Mouse (Mus musculus) embryonic facial prominence, embryonic 12.5 days (tissue): ENCODE results near the gene Gdf10. TPM values are rescaled to one million over a fixed set of nuclear protein-coding genes. Genes with fewer than 3 reads are reported as not detected.

Source experiments
- ATAC-seq: fragments of 200-750 bp; cut with Nextera tagmentation; 2 replicates; pipeline ENCODE4 v1.8.0; 2017; ENCODE audit not compliant: insufficient number of reproducible peaks, insufficient read depth, low FRiP score, low TSS enrichment
- H3K27ac ChIP-seq: fragments of 300-500 bp; sonication (generic); 2 replicates; pipeline ENCODE4 v1.5.1; 2016; ENCODE audit warnings: mild to moderate bottlenecking
- H3K27me3 ChIP-seq: fragments of 300-500 bp; sonication (generic); 2 replicates; pipeline ENCODE4 v1.6.1; 2016; ENCODE audit warnings: mild to moderate bottlenecking, moderate library complexity
- H3K36me3 ChIP-seq: fragments of 300-500 bp; sonication (generic); 2 replicates; pipeline ENCODE4 v1.6.1; 2016; ENCODE audit warnings: mild to moderate bottlenecking
- H3K4me1 ChIP-seq: fragments of 300-500 bp; sonication (generic); 2 replicates; pipeline ENCODE4 v1.6.1; 2016
- H3K4me2 ChIP-seq: fragments of 300-500 bp; sonication (generic); replicated peaks from 2 replicates; pipeline ENCODE4 v1.6.1; 2016; ENCODE audit warnings: mild to moderate bottlenecking, moderate library complexity
- H3K4me3 ChIP-seq: fragments of 300-500 bp; sonication (generic); 2 replicates; pipeline ENCODE4 v1.5.1; 2016; ENCODE audit warnings: mild to moderate bottlenecking
- H3K9ac ChIP-seq: fragments of 300-500 bp; sonication (generic); 2 replicates; pipeline ENCODE4 v1.6.1; 2016; ENCODE audit warnings: mild to moderate bottlenecking, moderate library complexity
- H3K9me3 ChIP-seq: fragments of 300-500 bp; sonication (generic); 2 replicates; pipeline ENCODE4 v1.6.1; 2016; ENCODE audit warnings: mild to moderate bottlenecking, moderate library complexity
- WGBS: fragments of 180-500 bp; shearing (Covaris S2); methylation state at CpG from one replicate; pipeline ENCODE4 v1.1.7; 2016; 5-methylcytosine and 5-hydroxymethylcytosine counted together
- polyA plus RNA-seq: library from polyadenylated mRNA; unstranded; fragments of >200 nt; fragmentation: Nextera tagmentation; extraction: Ambion mirVana; gene quantifications from 2 replicates; pipeline ENCODE4 v1.2.1, GENCODE M21; 2016

Gene Gdf10
- polyA plus RNA-seq, 1 experiment from 2014 or later, result 20.6 TPM

DNA sequence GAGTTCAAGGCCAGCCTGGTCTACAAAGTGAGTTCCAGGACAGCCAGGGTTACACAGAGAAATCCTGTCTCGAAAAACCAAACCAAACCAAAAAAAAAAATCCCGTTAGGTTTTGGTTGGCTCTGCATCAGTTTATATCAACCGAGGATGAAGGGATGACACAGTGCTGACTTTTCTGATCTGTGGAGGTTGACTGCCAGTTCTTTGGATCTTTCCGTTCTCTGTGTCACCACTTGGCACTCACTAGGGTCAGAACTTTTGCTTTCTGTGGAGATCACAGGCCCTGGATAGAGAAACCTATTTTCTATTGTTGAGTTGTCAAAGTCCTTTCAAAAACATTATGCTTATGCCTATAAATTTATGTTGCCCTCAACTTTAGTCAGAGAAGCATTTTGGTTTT is 20.6 kb upstream of the Gdf10 start:
- ATAC-seq, result no peak
- Histone ChIP-seq H3K9ac (no peak overlapping the region), H3K36me3 (no peaks in the 10 kb centered on the region), H3K4me2 (no peak overlapping the region), H3K27ac (no peak overlapping the region), H3K4me1 (no peaks in the 10 kb centered on the region), H3K27me3 (no peaks in the 10 kb centered on the region), H3K9me3 (no peaks in the 10 kb centered on the region), H3K4me3 (no peak overlapping the region)
- 87% methylated on average over 4 of the region's 4 CpGs for WGBS

DNA sequence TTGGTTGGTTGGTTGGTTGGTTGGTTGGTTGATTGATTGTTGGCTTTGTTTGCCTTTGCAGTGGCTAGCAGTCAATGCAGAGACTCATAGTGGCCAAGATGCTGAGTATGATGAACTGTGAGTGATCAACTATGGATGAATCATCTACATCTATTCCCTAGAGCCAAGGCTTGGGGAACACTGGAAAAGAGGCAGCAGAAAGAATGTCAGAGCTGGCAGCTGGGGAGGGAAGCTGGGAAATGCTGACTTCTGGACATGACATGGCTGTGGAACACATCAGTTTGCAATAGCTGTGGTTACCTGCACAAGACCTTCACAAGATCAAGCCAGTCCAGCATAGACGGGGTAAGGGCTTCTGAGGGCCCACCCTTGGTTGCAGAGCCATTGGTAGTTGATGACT is 20.2 kb upstream of the Gdf10 start:
- Histone ChIP-seq H3K4me2 (no peak overlapping the region), H3K27ac (no peak overlapping the region), H3K4me1 (no peaks in the 10 kb centered on the region), H3K27me3 (no peaks in the 10 kb centered on the region), H3K9me3 (no peaks in the 10 kb centered on the region), H3K36me3 (no peaks in the 10 kb centered on the region), H3K9ac (no peak overlapping the region), H3K4me3 (no peak overlapping the region)
- 91% methylated on average over 1 of the region's 1 CpGs for WGBS
- no peak for ATAC-seq

DNA sequence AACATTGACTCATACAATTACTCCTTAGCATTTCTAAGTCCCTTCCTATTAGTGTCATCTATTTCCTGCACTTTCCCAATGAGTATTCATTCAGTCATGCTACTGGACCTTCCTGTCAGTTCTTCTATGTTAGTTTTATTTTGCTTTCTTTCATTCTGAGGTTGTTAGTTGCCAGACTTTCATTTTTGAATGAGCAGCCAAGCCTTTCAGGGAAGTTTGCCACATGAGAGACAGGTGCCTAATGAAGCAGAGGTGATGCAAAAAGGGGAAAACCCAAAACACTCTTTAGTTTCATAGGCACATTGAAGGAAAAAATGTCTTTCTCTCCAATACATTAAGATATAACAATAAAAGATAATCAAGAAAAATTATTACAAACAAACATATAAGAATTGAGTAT is 18.5 kb upstream of the Gdf10 start:
- Histone ChIP-seq H3K4me3 (no peak overlapping the region), H3K27ac (no peak overlapping the region), H3K36me3 (no peaks in the 10 kb centered on the region), H3K4me2 (no peak overlapping the region), H3K27me3 (no peaks in the 10 kb centered on the region), H3K4me1 (no peaks in the 10 kb centered on the region), H3K9me3 (no peaks in the 10 kb centered on the region), H3K9ac (no peak overlapping the region)
- ATAC-seq, result no peak

- ATAC-seq, result no peak
- no peak overlapping the region for H3K9ac ChIP-seq
These were observed 9.7 kb upstream of the Gdf10 start for GRCm38 (mm10) chr14:33913727-33914126.

GRCm38 (mm10) chr14:33914206-33914605 is 9.2 kb upstream of the Gdf10 start:
- Histone ChIP-seq H3K27me3 (peaks cover 21% of the 10 kb centered on the region), H3K9ac (no peak overlapping the region)
- WGBS, result 88% methylated on average over 9 of the region's 9 CpGs

More at GRCm38 (mm10) chr14:33913727-33914126, 9.7 kb upstream of the Gdf10 start:
- Histone ChIP-seq H3K27me3 (peaks cover 18% of the 10 kb centered on the region), H3K36me3 (no peaks in the 10 kb centered on the region), H3K9me3 (no peaks in the 10 kb centered on the region), H3K27ac (no peak overlapping the region), H3K4me1 (peaks cover 5% of the 10 kb centered on the region; the same call in 1 of the 2 replicates), H3K4me3 (no peak overlapping the region), H3K4me2 (no peak overlapping the region)
- WGBS, result 22% methylated on average over 3 of the region's 3 CpGs

GRCm38 (mm10) chr14:33920727-33921559 is 2.4 kb upstream of the Gdf10 start:
- H3K4me3 ChIP-seq, result no peak overlapping the region
- H3K9ac ChIP-seq, result no peak overlapping the region
- H3K4me2 ChIP-seq, result no peak overlapping the region
- H3K27me3 ChIP-seq, result peaks cover 72% of the 10 kb centered on the region
- ATAC-seq, result no peak
- no peaks in the 10 kb centered on the region for H3K9me3 ChIP-seq
- WGBS, result 18% methylated on average over 14 of the region's 14 CpGs
- no peak overlapping the region for H3K27ac ChIP-seq
- H3K36me3 ChIP-seq, result no peaks in the 10 kb centered on the region
- peaks cover 19% of the 10 kb centered on the region; the same call in 1 of the 2 replicates for H3K4me1 ChIP-seq

More at GRCm38 (mm10) chr14:33914206-33914605, 9.2 kb upstream of the Gdf10 start:
- Histone ChIP-seq H3K4me3 (no peak overlapping the region), H3K36me3 (no peaks in the 10 kb centered on the region), H3K9me3 (no peaks in the 10 kb centered on the region), H3K4me2 (no peak overlapping the region), H3K27ac (no peak overlapping the region), H3K4me1 (peaks cover 8% of the 10 kb centered on the region; the same call in 1 of the 2 replicates)
- no peak for ATAC-seq

- no peak overlapping the region; the same call in 1 of the 2 replicates for H3K27ac ChIP-seq
- no peaks in the 10 kb centered on the region for H3K9me3 ChIP-seq
- no peaks in the 10 kb centered on the region for H3K36me3 ChIP-seq
- H3K9ac ChIP-seq, result no peak overlapping the region
- peaks cover 84% of the 10 kb centered on the region for H3K27me3 ChIP-seq
- whole genome bisulfite sequencing, result 7% methylated on average over 8 of the region's 8 CpGs
- no peak for ATAC-seq
- peak overlapping the region; percentile 99 for H3K4me2 ChIP-seq
- H3K4me1 ChIP-seq, result peaks cover 19% of the 10 kb centered on the region; the same call in 1 of the 2 replicates
- peak overlapping the region; percentile 62 for H3K4me3 ChIP-seq
These were observed 618 bp upstream of the Gdf10 start for GRCm38 (mm10) chr14:33922771-33923167.

DNA sequence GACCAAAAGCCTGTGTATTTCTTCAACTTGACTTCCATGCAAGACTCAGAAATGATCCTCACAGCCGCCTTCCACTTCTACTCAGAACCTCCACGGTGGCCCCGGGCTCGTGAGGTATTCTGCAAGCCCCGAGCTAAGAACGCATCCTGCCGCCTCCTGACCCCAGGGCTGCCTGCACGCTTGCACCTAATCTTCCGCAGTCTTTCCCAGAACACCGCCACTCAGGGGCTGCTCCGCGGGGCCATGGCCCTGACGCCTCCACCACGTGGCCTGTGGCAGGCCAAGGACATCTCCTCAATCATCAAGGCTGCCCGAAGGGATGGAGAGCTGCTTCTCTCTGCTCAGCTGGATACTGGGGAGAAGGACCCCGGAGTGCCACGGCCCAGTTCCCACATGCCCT is 8.5 kb downstream of the Gdf10 start:
- Histone ChIP-seq H3K4me3 (no peak overlapping the region), H3K9ac (no peak overlapping the region), H3K4me2 (no peak overlapping the region), H3K36me3 (no peaks in the 10 kb centered on the region), H3K9me3 (no peaks in the 10 kb centered on the region), H3K27ac (no peak overlapping the region), H3K27me3 (peaks cover 28% of the 10 kb centered on the region), H3K4me1 (0 out of 2 replicates have a peak, but pooled peaks cover 3% of the 10 kb centered on the region)
- 52% methylated on average over 17 of the region's 17 CpGs for WGBS
- no peak for ATAC-seq

DNA sequence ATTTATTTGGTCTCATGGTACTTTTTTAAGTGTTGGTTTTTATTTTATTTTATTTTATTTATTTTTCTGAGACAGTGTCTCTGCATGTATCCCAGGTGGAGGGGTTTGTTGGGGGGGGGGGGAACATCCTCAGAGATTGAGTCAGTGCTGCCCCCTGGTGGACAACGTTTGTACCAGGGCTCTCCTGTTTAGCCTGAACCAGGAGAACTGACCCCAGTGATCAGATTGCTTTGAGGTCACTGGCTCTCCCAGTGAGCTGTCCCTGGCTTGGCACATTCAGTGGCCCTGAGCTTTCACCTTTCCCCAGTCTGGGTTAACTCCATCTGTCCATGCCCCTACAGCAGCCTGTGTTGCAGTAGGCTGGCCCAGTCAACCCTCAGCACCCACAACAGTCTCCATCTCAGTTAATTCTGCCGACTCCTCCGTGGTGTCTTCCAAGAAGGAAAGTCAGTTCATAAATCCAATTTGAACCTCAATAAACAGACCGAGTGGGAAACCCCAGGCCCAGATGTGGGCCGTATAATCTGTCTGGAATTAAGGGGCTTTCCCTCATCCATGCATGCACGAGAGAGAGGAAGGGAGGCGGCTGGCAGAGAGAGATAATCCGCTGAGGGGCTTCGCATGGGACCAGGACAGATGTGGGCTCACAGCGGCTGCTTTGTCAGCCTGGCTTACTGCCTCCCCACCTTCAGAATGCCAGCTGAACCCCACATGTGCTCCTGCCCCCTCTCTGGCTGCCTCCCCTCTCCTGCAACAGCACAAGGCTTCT is 9.7 kb downstream of the Gdf10 start:
- Histone ChIP-seq H3K9ac (no peak overlapping the region), H3K4me1 (0 out of 2 replicates have a peak, but pooled peaks cover 3% of the 10 kb centered on the region), H3K27me3 (peaks cover 22% of the 10 kb centered on the region), H3K36me3 (no peaks in the 10 kb centered on the region), H3K4me2 (no peak overlapping the region), H3K9me3 (no peaks in the 10 kb centered on the region), H3K4me3 (no peak overlapping the region), H3K27ac (no peak overlapping the region)
- ATAC-seq, result no peak
- WGBS, result 63% methylated on average over 10 of the region's 10 CpGs

DNA sequence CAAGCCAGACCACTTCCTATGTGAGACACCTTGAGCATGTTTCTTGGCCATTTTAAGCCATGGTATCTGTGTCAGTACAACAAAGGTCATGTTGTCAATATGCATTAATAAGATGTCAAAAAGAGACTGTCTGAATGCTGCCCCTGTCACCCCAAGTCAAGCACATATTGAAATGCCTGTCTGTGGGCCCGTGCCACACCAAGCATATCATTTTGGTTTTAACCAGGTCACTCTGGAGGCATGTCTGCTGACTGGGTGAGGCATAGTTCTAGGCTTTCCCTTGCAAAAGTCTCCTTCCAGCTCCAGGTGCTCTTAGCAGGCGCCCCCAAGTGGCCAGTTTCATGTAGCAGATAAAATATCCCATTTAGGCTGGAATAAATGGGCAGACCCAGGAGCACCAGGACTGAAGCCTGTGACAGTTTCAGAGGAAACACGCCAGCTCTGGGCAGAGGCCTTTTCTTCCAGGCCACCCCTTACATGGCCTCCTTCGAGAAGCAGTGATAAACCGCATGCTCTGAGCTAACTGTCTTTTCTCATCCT is 10.5 kb downstream of the Gdf10 start:
- Histone ChIP-seq H3K9ac (no peak overlapping the region), H3K4me1 (0 out of 2 replicates have a peak, but pooled peaks cover 3% of the 10 kb centered on the region), H3K4me3 (no peak overlapping the region), H3K4me2 (no peak overlapping the region), H3K36me3 (no peaks in the 10 kb centered on the region), H3K27me3 (peaks cover 22% of the 10 kb centered on the region), H3K27ac (no peak overlapping the region), H3K9me3 (no peaks in the 10 kb centered on the region)
- ATAC-seq, result peak; percentile 24; the same call in 1 of the 2 replicates
- WGBS, result 36% methylated on average over 5 of the region's 5 CpGs

DNA sequence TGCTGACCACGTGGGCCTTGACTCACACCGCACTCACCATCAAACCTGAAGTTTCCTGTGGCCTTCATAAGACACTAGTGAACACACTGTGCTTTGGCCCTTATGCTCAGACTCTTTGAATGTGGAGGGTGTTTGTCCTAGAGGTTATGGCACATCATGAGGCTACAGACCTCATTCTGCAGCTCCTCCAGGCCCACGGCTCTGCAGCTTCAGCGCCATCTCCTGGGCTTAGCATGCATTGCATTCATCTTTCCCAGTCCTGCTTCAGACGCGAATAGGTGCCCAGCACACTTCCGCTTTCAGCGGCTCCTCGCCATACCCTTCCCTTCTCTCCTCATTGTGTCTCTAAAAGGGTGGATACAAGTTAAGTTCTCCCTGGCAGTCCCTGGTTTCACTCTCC is 15.7 kb downstream of the Gdf10 start:
- H3K36me3 ChIP-seq, result no peaks in the 10 kb centered on the region
- H3K27ac ChIP-seq, result no peak overlapping the region
- no peak overlapping the region for H3K4me3 ChIP-seq
- H3K27me3 ChIP-seq, result 0 out of 2 replicates have a peak, but pooled peaks cover 5% of the 10 kb centered on the region
- WGBS, result 32% methylated on average over 9 of the region's 9 CpGs
- H3K4me2 ChIP-seq, result peak overlapping the region; percentile 21; the same call in 1 of the 2 replicates
- no peak for ATAC-seq
- H3K9me3 ChIP-seq, result no peaks in the 10 kb centered on the region
- H3K4me1 ChIP-seq, result no peaks in the 10 kb centered on the region
- H3K9ac ChIP-seq, result no peak overlapping the region
